Mouse (Mus musculus): Measurements from ENCODE around the gene Rpl9-ps6. TPM values are rescaled to one million over a fixed set of nuclear protein-coding genes. Genes with fewer than 3 reads are reported as not detected.
"Not testable (repeated sequence)": the region's sequence is repeated elsewhere in the genome, so short reads cannot be mapped to it uniquely, and the experiment has no call there.

The Rpl9-ps6 gene
- polyA plus RNA-seq, 1 experiment from 2014 or later = 101 TPM

- H3K36me3 ChIP-seq (ENCODE audit: poor library complexity, severe bottlenecking) = peaks cover 46% of the 10 kb centered on the region
- no peak overlapping the region for H3K27ac ChIP-seq
- no peak overlapping the region for H3K4me2 ChIP-seq
- no peaks in the 10 kb centered on the region for H3K9me3 ChIP-seq (replicated peaks)
- H3K4me1 ChIP-seq = no peaks in the 10 kb centered on the region; the same call in none of the 2 replicates
- no peaks in the 10 kb centered on the region for H3K27me3 ChIP-seq
- ATAC-seq = no peak
- no peak overlapping the region for H3K4me3 ChIP-seq
- WGBS = 90% methylated on average over 8 of the region's 8 CpGs
- H3K9ac ChIP-seq = no peak overlapping the region
Measured at GRCm38 (mm10) chr19:32493471-32493870, 27.1 kb upstream of the Rpl9-ps6 start.

- no peak for ATAC-seq
- H3K9ac ChIP-seq = no peak overlapping the region
- WGBS = 92% methylated on average over 5 of the region's 5 CpGs
Measured at GRCm38 (mm10) chr19:32492981-32493380, 26.6 kb upstream of the Rpl9-ps6 start.

GRCm38 (mm10) chr19:32492339-32492738, 26.0 kb upstream of the Rpl9-ps6 start:
- no peak overlapping the region for H3K9ac ChIP-seq
- no peaks in the 10 kb centered on the region for H3K27me3 ChIP-seq
- H3K36me3 ChIP-seq (ENCODE audit: poor library complexity, severe bottlenecking) = peaks cover 39% of the 10 kb centered on the region
- H3K9me3 ChIP-seq (replicated peaks) = no peaks in the 10 kb centered on the region
- no peak overlapping the region for H3K4me2 ChIP-seq
- no peak for ATAC-seq
- H3K4me3 ChIP-seq = no peak overlapping the region
- 96% methylated on average over 3 of the region's 3 CpGs for WGBS
- no peak overlapping the region for H3K27ac ChIP-seq
- H3K4me1 ChIP-seq = peaks cover 7% of the 10 kb centered on the region

More at GRCm38 (mm10) chr19:32492981-32493380, 26.6 kb upstream of the Rpl9-ps6 start:
- peaks cover 41% of the 10 kb centered on the region for H3K36me3 ChIP-seq (ENCODE audit: poor library complexity, severe bottlenecking)
- H3K4me1 ChIP-seq = peaks cover under 1% of the 10 kb centered on the region
- no peaks in the 10 kb centered on the region for H3K9me3 ChIP-seq (replicated peaks)
- no peaks in the 10 kb centered on the region for H3K27me3 ChIP-seq
- no peak overlapping the region for H3K4me3 ChIP-seq
- no peak overlapping the region for H3K4me2 ChIP-seq
- no peak overlapping the region for H3K27ac ChIP-seq

GRCm38 (mm10) chr19:32490976-32491375, 24.6 kb upstream of the Rpl9-ps6 start:
- Histone ChIP-seq H3K4me3 (no peak overlapping the region), H3K4me2 (no peak overlapping the region), H3K4me1 (peaks cover 17% of the 10 kb centered on the region), H3K27ac (no peak overlapping the region), H3K36me3 (ENCODE audit: poor library complexity, severe bottlenecking) (peaks cover 38% of the 10 kb centered on the region), H3K9ac (no peak overlapping the region), H3K27me3 (no peaks in the 10 kb centered on the region), H3K9me3 (replicated peaks) (no peaks in the 10 kb centered on the region)
- ATAC-seq = no peak
- WGBS = 95% methylated on average over 2 of the region's 2 CpGs

GRCm38 (mm10) chr19:32489166-32489895, 23.0 kb upstream of the Rpl9-ps6 start:
- peaks cover 23% of the 10 kb centered on the region for H3K4me1 ChIP-seq
- no peaks in the 10 kb centered on the region for H3K27me3 ChIP-seq
- WGBS = 92% methylated on average over 12 of the region's 12 CpGs
- H3K27ac ChIP-seq = no peak overlapping the region
- no peak overlapping the region for H3K4me2 ChIP-seq
- H3K4me3 ChIP-seq = no peak overlapping the region
- H3K9ac ChIP-seq = no peak overlapping the region
- no peaks in the 10 kb centered on the region for H3K9me3 ChIP-seq (replicated peaks)
- no peak for ATAC-seq
- peaks cover 22% of the 10 kb centered on the region for H3K36me3 ChIP-seq (ENCODE audit: poor library complexity, severe bottlenecking)

- 90% methylated on average over 8 of the region's 8 CpGs for WGBS
- H3K4me1 ChIP-seq = peaks cover 23% of the 10 kb centered on the region
- H3K4me3 ChIP-seq = 0 out of 2 replicates have a peak overlapping the region, but pooled peaks have one; percentile 75
- peak overlapping the region; percentile 79 for H3K4me2 ChIP-seq
- H3K9me3 ChIP-seq (replicated peaks) = no peaks in the 10 kb centered on the region
- H3K9ac ChIP-seq = no peak overlapping the region
- no peaks in the 10 kb centered on the region for H3K27me3 ChIP-seq
- H3K27ac ChIP-seq = no peak overlapping the region
- peaks cover 10% of the 10 kb centered on the region for H3K36me3 ChIP-seq (ENCODE audit: poor library complexity, severe bottlenecking)
- ATAC-seq = no peak
Measured at GRCm38 (mm10) chr19:32487595-32488255, 21.3 kb upstream of the Rpl9-ps6 start.

GRCm38 (mm10) chr19:32486106-32486724, 19.8 kb upstream of the Rpl9-ps6 start:
- H3K9ac ChIP-seq = peak overlapping the region; percentile 78
- peak overlapping the region; percentile 90 for H3K27ac ChIP-seq
- peak overlapping the region; percentile 75 for H3K4me3 ChIP-seq
- H3K27me3 ChIP-seq; H3K9me3 ChIP-seq (replicated peaks); H3K36me3 ChIP-seq (ENCODE audit: poor library complexity, severe bottlenecking): not testable (repeated sequence)
- peak; percentile 85 for ATAC-seq
- peak overlapping the region; percentile 79 for H3K4me2 ChIP-seq
- H3K4me1 ChIP-seq = peaks cover 23% of the 10 kb centered on the region
- WGBS = 2% methylated on average over 47 of the region's 47 CpGs

- Histone ChIP-seq H3K27ac (peak within 1 kb of the TSS; percentile 90), H3K4me3 (peak within 1 kb of the TSS; percentile 75), H3K27me3 (no peaks in the 10 kb centered on the region), H3K4me1 (peaks cover 23% of the 10 kb centered on the region), H3K36me3 (ENCODE audit: poor library complexity, severe bottlenecking) (no peaks in the 10 kb centered on the region), H3K9ac (peak within 1 kb of the TSS; percentile 78), H3K4me2 (peak within 1 kb of the TSS; percentile 79), H3K9me3 (replicated peaks) (no peaks in the 10 kb centered on the region)
- under 1% methylated on average over 61 of the region's 64 CpGs for WGBS
- ATAC-seq = peak; percentile 96
Measured at GRCm38 (mm10) chr19:32485681-32486105, 19.3 kb upstream of the Rpl9-ps6 start, which contains the start of gene Minpp1. Gene Minpp1, plus strand, starts transcription at chr19:32485769.

GRCm38 (mm10) chr19:32484941-32485660, 18.7 kb upstream of the Rpl9-ps6 start:
- ATAC-seq = peak; percentile 3
- WGBS = 17% methylated on average over 13 of the region's 13 CpGs
- H3K4me2 ChIP-seq = peak overlapping the region; percentile 79
- peak overlapping the region; percentile 78 for H3K9ac ChIP-seq
- no peaks in the 10 kb centered on the region for H3K9me3 ChIP-seq (replicated peaks)
- no peaks in the 10 kb centered on the region for H3K36me3 ChIP-seq (ENCODE audit: poor library complexity, severe bottlenecking)
- peak overlapping the region; percentile 75 for H3K4me3 ChIP-seq
- no peaks in the 10 kb centered on the region for H3K27me3 ChIP-seq
- H3K27ac ChIP-seq = peak overlapping the region; percentile 90
- peaks cover 23% of the 10 kb centered on the region for H3K4me1 ChIP-seq

GRCm38 (mm10) chr19:32481511-32481910, 15.1 kb upstream of the Rpl9-ps6 start:
- no peak for ATAC-seq
- Histone ChIP-seq H3K9me3 (replicated peaks) (no peaks in the 10 kb centered on the region), H3K27ac (no peak overlapping the region), H3K4me2 (no peak overlapping the region), H3K4me3 (no peak overlapping the region), H3K36me3 (ENCODE audit: poor library complexity, severe bottlenecking) (no peaks in the 10 kb centered on the region), H3K4me1 (peaks cover 8% of the 10 kb centered on the region), H3K27me3 (no peaks in the 10 kb centered on the region), H3K9ac (no peak overlapping the region)
- WGBS = 78% methylated on average over 4 of the region's 4 CpGs

GRCm38 (mm10) chr19:32480791-32481442, 14.5 kb upstream of the Rpl9-ps6 start:
- 91% methylated on average over 8 of the region's 8 CpGs for whole genome bisulfite sequencing
- ATAC-seq = no peak

More at GRCm38 (mm10) chr19:32480791-32481442, 14.5 kb upstream of the Rpl9-ps6 start:
- Histone ChIP-seq H3K9ac (no peak overlapping the region), H3K9me3 (replicated peaks) (no peaks in the 10 kb centered on the region), H3K36me3 (ENCODE audit: poor library complexity, severe bottlenecking) (no peaks in the 10 kb centered on the region), H3K4me2 (no peak overlapping the region), H3K27ac (no peak overlapping the region), H3K4me1 (peaks cover 6% of the 10 kb centered on the region), H3K27me3 (no peaks in the 10 kb centered on the region), H3K4me3 (no peak overlapping the region)

Data from forebrain, embryonic 13.5 days (tissue).